Comparison of ENCODE assay signal across 9 mouse cellular contexts in the genomic region with DNA sequence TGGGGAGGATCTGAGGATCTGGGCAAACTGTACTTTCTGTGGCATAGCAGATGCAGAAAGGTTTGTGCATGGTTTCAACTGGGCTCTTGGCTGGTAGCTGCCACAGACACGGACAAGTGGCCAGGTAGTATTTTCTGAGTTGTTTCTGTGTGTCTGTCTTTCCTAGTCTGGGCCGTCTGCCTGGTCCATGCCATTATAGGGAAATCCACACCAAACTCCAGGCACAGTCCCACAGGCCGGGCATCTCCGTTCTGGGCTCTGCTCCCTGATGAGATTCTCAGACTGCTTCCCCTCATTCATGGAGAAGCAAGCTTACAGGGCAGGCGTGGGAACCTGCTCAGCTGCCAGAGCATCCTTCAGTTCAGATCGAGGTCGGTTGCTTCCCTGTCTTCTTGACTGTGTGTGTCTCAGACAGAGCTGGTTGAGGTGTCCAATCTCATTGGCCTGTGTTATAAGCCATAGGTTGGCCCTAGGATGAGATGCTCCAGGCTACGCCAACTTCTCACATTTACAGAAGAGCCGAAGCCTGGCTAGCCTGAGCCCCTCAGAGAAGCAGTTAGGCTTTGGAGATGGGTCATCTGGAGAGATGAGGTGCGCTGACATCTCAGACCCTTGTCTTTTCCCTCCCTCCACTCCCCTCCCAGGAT. TPM values are rescaled to one million over a fixed set of nuclear protein-coding genes. Genes with fewer than 3 reads are reported as not detected.
DNase-seq lines count a peak whose midpoint lies in the region; ATAC-seq and TF ChIP-seq lines count a peak whose summit lies in the region.
"Had no signal": no experiment of that assay in that cellular context is flagged by ENCODE, and none has a peak within 500 bp of the region (broad histone marks: within the 10 kb centered on the region; RNA-seq: fewer than 3 reads in every experiment).

Gene P4ha2, plus strand, starts transcription at position 51 of the 647 bp plus-strand sequence.

- no peak for DNase-seq in kidney, adult 2 months
- DNase-seq in kidney, postnatal 36 days: no peak
- no peak for DNase-seq in adrenal gland, adult 2 months
- no peak for DNase-seq in gastrocnemius, postnatal 10 days
- no peak for DNase-seq in intestine, embryonic 14.5 days (ENCODE audit: low spot score)
- DNase-seq in right cerebral cortex, adult 18-20 months: no peak
- DNase-seq in kidney, postnatal 25 days: no peak

- no peaks in the 10 kb centered on the region for H3K27me3 ChIP-seq in kidney, adult 2 months (replicated peaks; ENCODE audit: control insufficient read depth, insufficient read depth, low read length)
- no peaks in the 10 kb centered on the region for H3K27me3 ChIP-seq in intestine, embryonic 14.5 days (replicated peaks; ENCODE audit: control insufficient read depth, insufficient read depth, low read length)
- peaks cover 34% of the 10 kb centered on the region for H3K27me3 ChIP-seq in midbrain, embryonic 12.5 days

- no peak for TF ChIP-seq POLR2A in kidney, adult 2 months (IDR thresholded peaks at IDR 0.05; ENCODE audit: low read depth, low read length)

- H3K9ac ChIP-seq in intestine, embryonic 14.5 days (ENCODE audit: low read length): peak within 1 kb of the TSS; percentile 67
- peak within 1 kb of the TSS; percentile 63 for H3K9ac ChIP-seq in midbrain, embryonic 12.5 days (replicated peaks)

- ATAC-seq in intestine, embryonic 14.5 days (replicated peaks; ENCODE audit: low FRiP score, low TSS enrichment, low read depth): peak; percentile 18; the same call in 1 of the 2 replicates
- ATAC-seq in midbrain, embryonic 12.5 days (ENCODE audit: low FRiP score, low read depth): 0 out of 2 replicates have a peak, but pooled peaks have one; percentile 23

- H3K36me3 ChIP-seq in kidney, adult 2 months (ENCODE audit: control insufficient read depth, insufficient read depth, low read length): no peaks in the 10 kb centered on the region
- no peaks in the 10 kb centered on the region for H3K36me3 ChIP-seq in intestine, embryonic 14.5 days (ENCODE audit: control insufficient read depth, insufficient read depth, low read length)
- H3K36me3 ChIP-seq in midbrain, embryonic 12.5 days: no peaks in the 10 kb centered on the region
- H3K36me3 ChIP-seq: G1E had no signal

- H3K4me2 ChIP-seq in intestine, embryonic 14.5 days (ENCODE audit: low read length): peak within 1 kb of the TSS; percentile 97
- peak within 1 kb of the TSS; percentile 98 for H3K4me2 ChIP-seq in midbrain, embryonic 12.5 days (replicated peaks)

- 57% methylated on average over 10 of the region's 10 CpGs for WGBS in kidney, adult 2 months
- WGBS in intestine, embryonic 14.5 days: 49% methylated on average over 10 of the region's 10 CpGs
- 49% methylated on average over 10 of the region's 10 CpGs for WGBS in midbrain, embryonic 12.5 days

- H3K9me3 ChIP-seq in intestine, embryonic 14.5 days (ENCODE audit: control insufficient read depth, low read length): no peaks in the 10 kb centered on the region
- no peaks in the 10 kb centered on the region for H3K9me3 ChIP-seq in midbrain, embryonic 12.5 days
- H3K9me3 ChIP-seq: G1E had no signal

- H3K27ac ChIP-seq in kidney, adult 2 months (ENCODE audit: insufficient read depth, low read depth, low read length): no peak within 1 kb of the TSS
- H3K27ac ChIP-seq in intestine, embryonic 14.5 days (ENCODE audit: low read depth): no peak within 1 kb of the TSS
- H3K27ac ChIP-seq in midbrain, embryonic 12.5 days (replicated peaks): no peak within 1 kb of the TSS

- peak within 1 kb of the TSS; percentile 58 for H3K4me3 ChIP-seq in kidney, adult 2 months (ENCODE audit: insufficient read depth, low read depth, low read length)
- peak within 1 kb of the TSS; percentile 64 for H3K4me3 ChIP-seq in intestine, embryonic 14.5 days (ENCODE audit: low read depth, low read length)
- peak within 1 kb of the TSS; percentile 62 for H3K4me3 ChIP-seq in midbrain, embryonic 12.5 days

- TF ChIP-seq CTCF in kidney, adult 2 months (conservative IDR thresholded peaks at IDR 0.05; ENCODE audit: insufficient read depth, insufficient read length, low read depth, low read length): no peak

- H3K4me1 ChIP-seq in kidney, adult 2 months (ENCODE audit: control insufficient read depth, insufficient read depth, low read length): 0 out of 2 replicates have a peak, but pooled peaks cover 8% of the 10 kb centered on the region
- H3K4me1 ChIP-seq in intestine, embryonic 14.5 days (replicated peaks; ENCODE audit: control insufficient read depth, insufficient read depth, low read length): peaks cover 12% of the 10 kb centered on the region; the same call in 1 of the 2 replicates
- H3K4me1 ChIP-seq in midbrain, embryonic 12.5 days: peaks cover 10% of the 10 kb centered on the region

RNA-seq across cellular contexts. Expression of gene P4ha2, which starts in this region (rescaled TPM):
- polyA plus RNA-seq in kidney, adult 2 months (2012; rRNA removed): 17.9 and 23.4 TPM in 2 replicates
- total RNA-seq in adrenal gland, adult 2 months (2021): 10 to 100 TPM; 36.5 to 39.6 TPM
- polyA plus RNA-seq in adrenal gland, adult 2 months (2012; rRNA removed): 10.9 and 12.1 TPM in 2 replicates
- total RNA-seq in gastrocnemius, postnatal 10 days (2021): 10 to 100 TPM; 21.1 to 27.7 TPM
- polyA plus RNA-seq in intestine, embryonic 14.5 days (2014; fragmentation: Nextera tagmentation; extraction: Ambion mirVana): 38.7 and 44.4 TPM in 2 replicates
- polyA plus RNA-seq in midbrain, embryonic 12.5 days (2016; fragmentation: Nextera tagmentation; extraction: Ambion mirVana): 15.3 and 21.0 TPM in 2 replicates
- polyA plus RNA-seq: G1E had no signal
